Mouse (Mus musculus) liver, embryonic 16.5 days (tissue): Measurements from ENCODE around the gene Itih5. TPM values are rescaled to one million over a fixed set of nuclear protein-coding genes. Genes with fewer than 3 reads are reported as not detected.

Experiments used
- ATAC-seq: fragments of 200-750 bp; cut with Nextera tagmentation; 2 replicates; pipeline ENCODE4 v1.8.0; 2017; ENCODE audit warnings: low read depth, mild to moderate bottlenecking, moderate number of reproducible peaks, moderate library complexity
- H3K27ac ChIP-seq: fragments of 300-500 bp; sonication (generic); 2 replicates; pipeline ENCODE4 v1.5.1; 2014; ENCODE audit warnings: mild to moderate bottlenecking, low read length
- H3K27me3 ChIP-seq: fragments of 300-500 bp; sonication (generic); 2 replicates; pipeline ENCODE4 v1.6.1; 2014; ENCODE audit warnings: low read depth, low read length, mixed read lengths; ENCODE audit not compliant: control insufficient read depth, insufficient read depth
- H3K36me3 ChIP-seq: fragments of 300-500 bp; sonication (generic); 2 replicates; pipeline ENCODE4 v1.6.1; 2014; ENCODE audit warnings: mild to moderate bottlenecking; ENCODE audit not compliant: control insufficient read depth, insufficient read depth
- H3K4me1 ChIP-seq: fragments of 300-500 bp; sonication (generic); 2 replicates; pipeline ENCODE4 v1.6.1; 2014; ENCODE audit warnings: low read depth, low read length, mixed read lengths; ENCODE audit not compliant: control insufficient read depth
- H3K4me2 ChIP-seq: fragments of 300-500 bp; sonication (generic); 2 replicates; pipeline ENCODE4 v1.6.1; 2014; ENCODE audit warnings: low read depth, low read length, mixed read lengths
- H3K4me3 ChIP-seq: fragments of 300-500 bp; sonication (generic); 2 replicates; pipeline ENCODE4 v1.5.1; 2014; ENCODE audit warnings: low read depth, mild to moderate bottlenecking, low read length
- H3K9ac ChIP-seq: fragments of 300-500 bp; sonication (generic); 2 replicates; pipeline ENCODE4 v1.6.1; 2014; ENCODE audit warnings: low read depth, low read length
- H3K9me3 ChIP-seq: fragments of 300-500 bp; sonication (generic); replicated peaks from 2 replicates; pipeline ENCODE4 v1.6.1; 2016; ENCODE audit warnings: low read length; ENCODE audit not compliant: control insufficient read depth
- WGBS: fragments of 180-500 bp; shearing (Covaris S2); extraction: QIAGEN DNeasy Blood & Tissue Kit; methylation state at CpG from one replicate; pipeline ENCODE4 v1.1.7; 2014; ENCODE audit not compliant: insufficient replicate concordance; 5-methylcytosine and 5-hydroxymethylcytosine counted together
- polyA plus RNA-seq: library from polyadenylated mRNA; unstranded; fragments of >200 nt; fragmentation: Nextera tagmentation; extraction: Ambion mirVana; gene quantifications from 2 replicates; pipeline ENCODE4 v1.2.1, GENCODE M21; 2015

Itih5 gene
- polyA plus RNA-seq, 1 experiment from 2014 or later = 4.0 TPM

DNA sequence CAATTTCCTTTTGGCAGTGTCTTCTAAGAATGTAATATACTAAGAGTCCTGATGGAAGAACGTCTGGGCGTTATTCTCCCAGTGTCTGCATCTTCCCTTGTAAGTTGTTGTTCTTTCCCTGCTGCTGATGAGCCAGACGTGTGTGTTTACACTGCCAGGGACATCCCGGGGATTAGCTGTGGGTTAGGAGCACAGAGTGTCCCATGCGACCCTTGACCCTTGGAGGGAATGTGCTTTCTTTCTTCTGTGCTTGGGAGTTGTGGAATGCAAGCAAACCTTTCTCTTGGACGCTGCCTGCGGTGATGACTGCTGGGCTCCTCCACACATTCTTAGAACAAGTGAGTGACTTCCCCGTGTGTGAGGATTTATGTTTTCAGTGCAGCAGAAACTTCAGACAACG lies 89.6 kb downstream of the Itih5 start:
- Histone ChIP-seq H3K27ac (no peak overlapping the region), H3K27me3 (no peaks in the 10 kb centered on the region), H3K4me1 (no peaks in the 10 kb centered on the region), H3K36me3 (no peaks in the 10 kb centered on the region), H3K9ac (no peak overlapping the region), H3K4me3 (no peak overlapping the region), H3K9me3 (no peaks in the 10 kb centered on the region), H3K4me2 (no peak overlapping the region)
- 45% methylated on average over 9 of the region's 9 CpGs for WGBS
- ATAC-seq = peak; percentile 76

DNA sequence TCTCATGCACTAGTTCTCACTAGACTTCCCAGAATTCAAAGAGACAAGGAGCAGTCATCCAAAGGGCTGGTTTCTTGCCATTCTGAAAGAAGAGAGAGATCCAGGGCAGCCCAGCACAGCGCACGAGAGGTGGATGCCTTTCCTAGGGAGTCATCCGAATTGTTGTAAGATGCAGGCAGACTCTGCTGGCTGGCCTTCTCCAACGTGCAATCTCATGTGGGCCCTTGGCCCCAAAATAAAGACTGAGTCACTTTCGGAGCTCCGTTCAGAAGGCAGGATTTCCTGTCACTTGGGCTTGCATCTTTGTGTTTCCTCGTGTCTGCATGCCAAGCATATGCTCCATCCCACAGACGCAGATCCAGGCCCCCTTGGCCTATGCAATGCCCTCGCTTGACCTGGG lies 97.1 kb downstream of the Itih5 start:
- Histone ChIP-seq H3K27me3 (no peaks in the 10 kb centered on the region), H3K4me3 (no peak overlapping the region), H3K9ac (no peak overlapping the region), H3K4me2 (no peak overlapping the region), H3K4me1 (no peaks in the 10 kb centered on the region), H3K27ac (no peak overlapping the region), H3K9me3 (no peaks in the 10 kb centered on the region), H3K36me3 (no peaks in the 10 kb centered on the region)
- WGBS = 43% methylated on average over 9 of the region's 9 CpGs
- no peak for ATAC-seq

DNA sequence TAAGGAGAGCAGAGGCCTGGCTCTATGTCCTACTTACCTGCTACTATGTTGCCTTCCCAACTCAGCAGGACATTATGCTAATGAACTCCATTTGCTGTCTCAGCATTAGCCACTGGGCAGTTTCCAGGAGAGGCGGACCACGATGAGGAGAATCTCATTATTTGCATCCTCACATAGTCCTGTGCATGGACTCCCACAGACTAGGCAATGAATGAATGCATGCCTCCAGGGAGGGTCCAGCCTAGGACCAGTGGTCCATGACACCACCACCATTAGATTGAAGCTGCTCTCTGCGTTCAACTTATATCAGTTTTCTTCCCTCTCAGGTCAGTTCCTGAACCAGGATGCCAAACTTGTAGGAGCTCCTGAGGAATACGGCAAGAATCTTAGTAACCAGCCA lies 97.6 kb downstream of the Itih5 start:
- no peaks in the 10 kb centered on the region for H3K4me1 ChIP-seq
- ATAC-seq = no peak
- H3K36me3 ChIP-seq = no peaks in the 10 kb centered on the region
- 64% methylated on average over 4 of the region's 4 CpGs for WGBS
- H3K4me2 ChIP-seq = no peak overlapping the region
- H3K27me3 ChIP-seq = no peaks in the 10 kb centered on the region
- H3K4me3 ChIP-seq = no peak overlapping the region
- H3K27ac ChIP-seq = no peak overlapping the region
- H3K9ac ChIP-seq = no peak overlapping the region
- H3K9me3 ChIP-seq = no peaks in the 10 kb centered on the region

DNA sequence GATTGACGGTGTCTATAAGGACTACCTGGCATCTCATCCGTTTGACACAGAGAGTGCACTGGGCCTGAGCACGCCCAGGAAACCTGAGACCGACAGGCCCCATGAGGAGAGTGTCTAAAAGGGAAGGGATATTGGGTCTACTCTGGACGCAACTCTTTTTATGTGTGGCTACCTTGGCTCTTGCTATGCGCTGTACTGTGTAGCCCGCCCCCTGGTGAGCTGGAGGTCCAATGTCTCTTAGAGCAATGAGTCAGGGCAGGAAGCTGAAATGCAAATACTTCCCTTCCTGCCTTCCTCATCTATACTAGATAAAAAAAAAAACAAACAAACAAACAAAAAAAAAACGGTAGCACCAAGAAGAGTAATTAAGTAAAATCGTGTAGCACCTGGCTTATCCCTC lies 98.1 kb downstream of the Itih5 start:
- Histone ChIP-seq H3K4me1 (no peaks in the 10 kb centered on the region), H3K9me3 (no peaks in the 10 kb centered on the region), H3K9ac (no peak overlapping the region), H3K27ac (no peak overlapping the region), H3K27me3 (no peaks in the 10 kb centered on the region), H3K4me3 (no peak overlapping the region), H3K36me3 (no peaks in the 10 kb centered on the region), H3K4me2 (no peak overlapping the region)
- no peak for ATAC-seq
- WGBS = 71% methylated on average over 9 of the region's 9 CpGs

- H3K4me1 ChIP-seq = no peaks in the 10 kb centered on the region
- H3K36me3 ChIP-seq = no peaks in the 10 kb centered on the region
- no peaks in the 10 kb centered on the region for H3K9me3 ChIP-seq
- no peak overlapping the region for H3K4me3 ChIP-seq
- no peak for ATAC-seq
- no peak overlapping the region for H3K27ac ChIP-seq
- no peak overlapping the region for H3K4me2 ChIP-seq
- 77% methylated on average over 2 of the region's 2 CpGs for WGBS
- H3K9ac ChIP-seq = no peak overlapping the region
- H3K27me3 ChIP-seq = no peaks in the 10 kb centered on the region
These were observed 98.6 kb downstream of the Itih5 start for GRCm38 (mm10) chr2:10252016-10252415.

GRCm38 (mm10) chr2:10253351-10253750 lies 100.0 kb downstream of the Itih5 start:
- Histone ChIP-seq H3K27ac (no peak overlapping the region), H3K4me3 (no peak overlapping the region), H3K4me2 (no peak overlapping the region), H3K27me3 (no peaks in the 10 kb centered on the region), H3K9ac (no peak overlapping the region), H3K4me1 (no peaks in the 10 kb centered on the region), H3K36me3 (no peaks in the 10 kb centered on the region), H3K9me3 (no peaks in the 10 kb centered on the region)
- WGBS = 60% methylated on average over 3 of the region's 3 CpGs
- no peak for ATAC-seq

DNA sequence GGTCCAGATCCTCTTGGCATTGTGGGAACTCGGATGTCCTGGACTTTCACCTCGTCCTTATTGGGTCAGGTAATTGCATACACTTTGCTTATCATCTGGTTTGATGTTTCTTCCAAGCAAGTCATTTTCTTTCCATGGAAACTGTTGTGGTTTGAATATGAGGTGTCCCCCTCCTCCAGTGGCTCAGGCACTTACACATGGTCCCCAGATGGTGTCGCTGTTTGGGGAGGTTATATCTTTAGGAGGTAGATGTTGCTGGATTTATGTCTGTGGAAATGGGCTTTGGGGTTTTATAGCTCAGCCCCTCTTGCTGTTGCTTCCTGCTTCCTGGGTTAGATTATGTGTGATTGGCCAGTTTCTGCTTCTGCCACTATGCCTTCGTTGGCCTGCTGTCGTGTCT lies 103.6 kb downstream of the Itih5 start:
- H3K36me3 ChIP-seq = no peaks in the 10 kb centered on the region
- WGBS = 57% methylated on average over 5 of the region's 5 CpGs
- ATAC-seq = no peak

GRCm38 (mm10) chr2:10258312-10258711 lies 104.9 kb downstream of the Itih5 start:
- no peak for ATAC-seq
- 22% methylated on average over 5 of the region's 5 CpGs for WGBS

More for the DNA sequence above, 103.6 kb downstream of the Itih5 start:
- Histone ChIP-seq H3K9me3 (no peaks in the 10 kb centered on the region), H3K27me3 (no peaks in the 10 kb centered on the region), H3K4me1 (no peaks in the 10 kb centered on the region), H3K9ac (no peak overlapping the region), H3K4me3 (no peak overlapping the region), H3K4me2 (no peak overlapping the region), H3K27ac (no peak overlapping the region)

DNA sequence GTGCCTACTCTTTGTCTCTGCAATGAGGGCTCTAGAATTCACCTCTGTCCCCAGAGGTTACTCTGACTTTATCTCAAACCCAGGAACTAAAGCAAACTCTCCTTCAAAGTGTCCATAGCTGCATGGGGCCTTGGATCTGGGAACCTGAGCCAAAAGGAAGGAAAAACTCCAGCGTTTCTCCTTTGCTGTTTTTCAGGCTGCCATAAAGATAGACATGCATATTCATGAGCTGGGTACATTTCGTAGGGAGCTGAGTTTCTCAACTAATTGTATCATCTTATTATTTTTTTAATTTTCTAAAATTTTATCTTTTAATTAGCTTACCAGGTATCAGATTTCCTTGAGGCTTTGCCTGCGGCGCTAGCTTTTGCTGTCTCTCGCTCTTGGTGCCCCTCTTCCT lies 106.7 kb downstream of the Itih5 start:
- ATAC-seq = no peak
- no peak overlapping the region for H3K9ac ChIP-seq

More at GRCm38 (mm10) chr2:10258312-10258711, 104.9 kb downstream of the Itih5 start:
- Histone ChIP-seq H3K9me3 (no peaks in the 10 kb centered on the region), H3K9ac (no peak overlapping the region), H3K4me2 (no peak overlapping the region), H3K27me3 (no peaks in the 10 kb centered on the region), H3K36me3 (no peaks in the 10 kb centered on the region), H3K4me1 (no peaks in the 10 kb centered on the region), H3K27ac (no peak overlapping the region), H3K4me3 (no peak overlapping the region)

DNA sequence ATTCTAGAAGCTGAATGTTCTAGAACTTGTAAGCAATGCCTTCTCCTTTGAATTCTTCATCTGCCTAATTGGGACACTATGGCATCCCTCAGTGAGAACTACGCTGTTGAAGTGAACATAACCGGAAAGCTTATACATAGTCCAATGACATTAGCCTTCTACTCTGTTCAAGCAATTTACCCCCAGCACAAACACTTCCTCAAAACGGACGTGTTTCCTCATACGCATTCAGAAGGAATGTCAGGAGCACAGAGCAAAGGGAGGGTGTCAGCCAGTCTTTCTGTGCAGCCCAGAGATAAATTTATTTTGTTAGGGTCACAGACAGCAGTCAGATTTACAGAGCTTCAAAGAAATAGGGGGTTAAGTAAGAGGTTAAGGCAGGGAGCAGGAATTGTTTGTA lies 108.0 kb downstream of the Itih5 start:
- Histone ChIP-seq H3K27ac (no peak overlapping the region), H3K4me3 (no peak overlapping the region), H3K4me1 (no peaks in the 10 kb centered on the region), H3K9me3 (no peaks in the 10 kb centered on the region), H3K36me3 (no peaks in the 10 kb centered on the region), H3K9ac (no peak overlapping the region), H3K27me3 (no peaks in the 10 kb centered on the region), H3K4me2 (no peak overlapping the region)
- 28% methylated on average over 5 of the region's 5 CpGs for WGBS
- ATAC-seq = no peak

More for the DNA sequence above, 106.7 kb downstream of the Itih5 start:
- Histone ChIP-seq H3K27me3 (no peaks in the 10 kb centered on the region), H3K4me2 (no peak overlapping the region), H3K27ac (no peak overlapping the region), H3K4me3 (no peak overlapping the region), H3K9me3 (no peaks in the 10 kb centered on the region), H3K36me3 (no peaks in the 10 kb centered on the region), H3K4me1 (no peaks in the 10 kb centered on the region)
- WGBS = 54% methylated on average over 5 of the region's 5 CpGs
